Mouse (Mus musculus) thymus, adult 2 months (tissue): Measurements from ENCODE around the gene Tab2.

Experiments
- CTCF ChIP-seq: fragments of 200-500 bp; IDR thresholded peaks from 2 replicates; pipeline ENCODE4 v1.5.1; 2012; ENCODE audit warnings: mild to moderate bottlenecking, control low read depth, low read length, moderate library complexity, borderline replicate concordance; ENCODE audit not compliant: control insufficient read depth, poor library complexity, insufficient read depth; ENCODE audit errors: extremely low read depth
- POLR2A ChIP-seq: fragments of 200-500 bp; IDR thresholded peaks from 2 replicates; pipeline ENCODE4 v1.6.1; 2012; ENCODE audit warnings: mild to moderate bottlenecking, low read length, control low read depth, moderate library complexity; ENCODE audit not compliant: control insufficient read depth, poor library complexity, insufficient read depth; ENCODE audit errors: extremely low read depth

GRCm38 (mm10) chr10:7968747-7969280 lies 12.8 kb upstream of the Tab2 start:
- TF ChIP-seq CTCF = no peak
- no peak for TF ChIP-seq POLR2A
